Mouse (Mus musculus): ENCODE measurements around the gene Agbl3. TPM values are rescaled to one million over a fixed set of nuclear protein-coding genes. Genes with fewer than 3 reads are reported as not detected.

Gene Agbl3
- polyA plus RNA-seq, 1 experiment from 2014 or later: 4.7 TPM

GRCm38 (mm10) chr6:34824406-34824805 is 44.2 kb downstream of the Agbl3 start:
- Histone ChIP-seq H3K27me3 (replicated peaks; ENCODE audit: control insufficient read depth, insufficient read depth, low read length) (no peaks in the 10 kb centered on the region), H3K27ac (ENCODE audit: low read depth, low read length) (no peak overlapping the region), H3K9me3 (ENCODE audit: control insufficient read depth) (no peaks in the 10 kb centered on the region), H3K9ac (ENCODE audit: low read depth, low read length) (no peak overlapping the region), H3K4me2 (replicated peaks; ENCODE audit: low read depth) (no peak overlapping the region), H3K4me1 (replicated peaks; ENCODE audit: control insufficient read depth, insufficient read depth, low read length) (no peaks in the 10 kb centered on the region), H3K36me3 (ENCODE audit: control insufficient read depth, insufficient read depth) (no peaks in the 10 kb centered on the region), H3K4me3 (ENCODE audit: low read depth, low read length) (no peak overlapping the region)
- TF ChIP-seq CTCF (IDR thresholded peaks at IDR 0.05; ENCODE audit: low read depth): no peak
- ATAC-seq: no peak

GRCm38 (mm10) chr6:34832352-34832751 is 52.1 kb downstream of the Agbl3 start:
- WGBS: 96% methylated on average over 5 of the region's 5 CpGs
- Histone ChIP-seq H3K4me1 (replicated peaks; ENCODE audit: control insufficient read depth, insufficient read depth, low read length) (no peaks in the 10 kb centered on the region), H3K4me2 (replicated peaks; ENCODE audit: low read depth) (no peak overlapping the region), H3K27ac (ENCODE audit: low read depth, low read length) (no peak overlapping the region), H3K27me3 (replicated peaks; ENCODE audit: control insufficient read depth, insufficient read depth, low read length) (no peaks in the 10 kb centered on the region), H3K4me3 (ENCODE audit: low read depth, low read length) (no peak overlapping the region), H3K9ac (ENCODE audit: low read depth, low read length) (no peak overlapping the region), H3K9me3 (ENCODE audit: control insufficient read depth) (no peaks in the 10 kb centered on the region), H3K36me3 (ENCODE audit: control insufficient read depth, insufficient read depth) (no peaks in the 10 kb centered on the region)
- no peak for ATAC-seq
- no peak for TF ChIP-seq CTCF (IDR thresholded peaks at IDR 0.05; ENCODE audit: low read depth)

GRCm38 (mm10) chr6:34861546-34862053 is 81.4 kb downstream of the Agbl3 start:
- no peak for TF ChIP-seq CTCF (IDR thresholded peaks at IDR 0.05; ENCODE audit: low read depth)
- no peak overlapping the region for H3K9ac ChIP-seq (ENCODE audit: low read depth, low read length)
- no peak for ATAC-seq
- H3K36me3 ChIP-seq (ENCODE audit: control insufficient read depth, insufficient read depth): no peaks in the 10 kb centered on the region
- no peak overlapping the region for H3K4me3 ChIP-seq (ENCODE audit: low read depth, low read length)
- H3K4me2 ChIP-seq (replicated peaks; ENCODE audit: low read depth): no peak overlapping the region
- H3K27ac ChIP-seq (ENCODE audit: low read depth, low read length): no peak overlapping the region
- no peaks in the 10 kb centered on the region; the same call in 1 of the 2 replicates for H3K4me1 ChIP-seq (replicated peaks; ENCODE audit: control insufficient read depth, insufficient read depth, low read length)
- H3K9me3 ChIP-seq (ENCODE audit: control insufficient read depth): no peaks in the 10 kb centered on the region
- 93% methylated on average over 11 of the region's 11 CpGs for WGBS
- H3K27me3 ChIP-seq (replicated peaks; ENCODE audit: control insufficient read depth, insufficient read depth, low read length): no peaks in the 10 kb centered on the region

- Histone ChIP-seq H3K4me3 (ENCODE audit: low read depth, low read length) (peak overlapping the region; percentile 30), H3K4me1 (replicated peaks; ENCODE audit: control insufficient read depth, insufficient read depth, low read length) (no peaks in the 10 kb centered on the region; the same call in 1 of the 2 replicates), H3K9ac (ENCODE audit: low read depth, low read length) (0 out of 2 replicates have a peak overlapping the region, but pooled peaks have one; percentile 12), H3K9me3 (ENCODE audit: control insufficient read depth) (no peaks in the 10 kb centered on the region), H3K4me2 (replicated peaks; ENCODE audit: low read depth) (peak overlapping the region; percentile 67), H3K27ac (ENCODE audit: low read depth, low read length) (peak overlapping the region; percentile 80), H3K36me3 (ENCODE audit: control insufficient read depth, insufficient read depth) (no peaks in the 10 kb centered on the region), H3K27me3 (replicated peaks; ENCODE audit: control insufficient read depth, insufficient read depth, low read length) (no peaks in the 10 kb centered on the region)
- TF ChIP-seq CTCF (IDR thresholded peaks at IDR 0.05; ENCODE audit: low read depth): no peak
- WGBS: 88% methylated on average over 6 of the region's 6 CpGs
- ATAC-seq: peak; percentile 36; the same call in 1 of the 2 replicates
Measured at GRCm38 (mm10) chr6:34862381-34862780, 82.1 kb downstream of the Agbl3 start.

GRCm38 (mm10) chr6:34862791-34863403 is 82.7 kb downstream of the Agbl3 start, which contains the start of gene Tmem140:
TSS of gene Tmem140 (plus strand) at chr6:34863146.
- Histone ChIP-seq H3K4me3 (ENCODE audit: low read depth, low read length) (peak within 1 kb of the TSS; percentile 30), H3K9ac (ENCODE audit: low read depth, low read length) (peak within 1 kb of the TSS; percentile 45), H3K4me2 (replicated peaks; ENCODE audit: low read depth) (peak within 1 kb of the TSS; percentile 67), H3K27ac (ENCODE audit: low read depth, low read length) (peak within 1 kb of the TSS; percentile 80), H3K36me3 (ENCODE audit: control insufficient read depth, insufficient read depth) (no peaks in the 10 kb centered on the region), H3K27me3 (replicated peaks; ENCODE audit: control insufficient read depth, insufficient read depth, low read length) (no peaks in the 10 kb centered on the region), H3K9me3 (ENCODE audit: control insufficient read depth) (no peaks in the 10 kb centered on the region), H3K4me1 (replicated peaks; ENCODE audit: control insufficient read depth, insufficient read depth, low read length) (no peaks in the 10 kb centered on the region; the same call in 1 of the 2 replicates)
- TF ChIP-seq CTCF (IDR thresholded peaks at IDR 0.05; ENCODE audit: low read depth): no peak
- ATAC-seq: peak; percentile 72
- 13% methylated on average over 11 of the region's 11 CpGs for WGBS

GRCm38 (mm10) chr6:34863786-34864514 is 83.7 kb downstream of the Agbl3 start:
- no peak overlapping the region; the same call in 1 of the 2 replicates for H3K9ac ChIP-seq (ENCODE audit: low read depth, low read length)
- H3K36me3 ChIP-seq (ENCODE audit: control insufficient read depth, insufficient read depth): no peaks in the 10 kb centered on the region
- 78% methylated on average over 9 of the region's 9 CpGs for WGBS
- peak overlapping the region; percentile 67 for H3K4me2 ChIP-seq (replicated peaks; ENCODE audit: low read depth)
- H3K4me3 ChIP-seq (ENCODE audit: low read depth, low read length): peak overlapping the region; percentile 30; the same call in 1 of the 2 replicates
- H3K27me3 ChIP-seq (replicated peaks; ENCODE audit: control insufficient read depth, insufficient read depth, low read length): no peaks in the 10 kb centered on the region
- ATAC-seq: no peak
- H3K4me1 ChIP-seq (replicated peaks; ENCODE audit: control insufficient read depth, insufficient read depth, low read length): no peaks in the 10 kb centered on the region; the same call in 1 of the 2 replicates
- no peak for TF ChIP-seq CTCF (IDR thresholded peaks at IDR 0.05; ENCODE audit: low read depth)
- H3K27ac ChIP-seq (ENCODE audit: low read depth, low read length): no peak overlapping the region
- no peaks in the 10 kb centered on the region for H3K9me3 ChIP-seq (ENCODE audit: control insufficient read depth)
